Mouse (Mus musculus): ENCODE data around the gene Gm28051.

Gene Gm28051

DNA sequence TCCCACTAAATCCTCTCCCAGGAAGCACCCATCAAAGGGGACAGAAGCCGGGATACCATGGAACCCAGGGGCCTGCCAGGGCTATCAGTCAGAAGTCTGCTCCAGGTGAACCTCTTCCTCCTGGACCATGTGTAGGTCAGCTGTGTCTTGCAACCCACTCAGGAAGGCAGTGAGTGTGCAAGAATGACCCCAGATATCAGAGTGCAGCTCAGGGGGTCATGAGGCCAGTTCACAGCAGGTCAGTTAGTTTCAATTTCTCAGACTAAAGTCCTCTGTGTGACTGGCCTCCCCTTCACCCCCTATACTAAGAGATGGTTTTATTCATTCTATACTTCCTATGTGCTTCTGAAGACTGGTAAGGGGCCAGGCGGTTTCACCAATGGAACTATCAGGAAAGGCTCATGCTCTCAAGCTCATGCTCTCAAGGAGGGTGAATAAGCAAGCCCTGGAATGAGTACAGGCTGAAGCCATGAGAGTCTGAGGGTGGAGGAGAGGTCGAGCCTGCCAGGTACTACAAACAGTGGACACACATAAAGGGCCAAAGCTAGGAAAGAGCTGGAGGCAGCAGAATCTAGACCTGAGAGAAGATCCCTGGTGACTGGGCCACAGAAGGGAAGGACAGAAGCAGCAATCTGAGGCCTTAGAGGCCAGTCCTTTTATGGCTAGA is 72.7 kb downstream of the Gm28051 start:
- no peak for DNase-seq (ENCODE audit: low spot score in 2 of 2)

DNA sequence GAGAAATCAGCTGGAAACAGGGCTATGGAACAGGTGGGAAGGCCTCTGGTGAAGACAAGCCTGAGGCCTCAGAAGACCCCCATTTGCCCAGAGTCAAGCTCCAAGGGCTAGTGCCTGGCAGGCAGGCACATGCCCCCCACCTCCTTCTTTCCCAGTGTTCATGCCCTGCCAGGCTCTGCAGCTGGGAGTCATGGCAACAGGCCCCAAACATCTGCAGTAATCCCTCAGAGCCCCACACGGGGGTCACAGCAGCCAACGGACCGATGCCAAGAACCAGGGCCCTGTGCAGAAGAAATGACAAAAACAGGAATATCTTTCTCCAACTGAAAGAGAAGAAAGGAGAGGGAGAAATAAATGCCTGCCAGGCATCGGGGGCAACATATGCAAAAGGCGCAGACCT is 73.6 kb downstream of the Gm28051 start:
- no peak for DNase-seq (ENCODE audit: low spot score in 2 of 2)

- DNase-seq (ENCODE audit: low spot score in 2 of 2), result no peak
Measured at GRCm38 (mm10) chr12:102683438-102683837, 74.1 kb downstream of the Gm28051 start.

- DNase-seq (ENCODE audit: low spot score in 2 of 2), result no peak
Measured at GRCm38 (mm10) chr12:102682722-102683299, 74.8 kb downstream of the Gm28051 start.

GRCm38 (mm10) chr12:102682085-102682484 is 75.5 kb downstream of the Gm28051 start:
- no peak for DNase-seq (ENCODE audit: low spot score in 2 of 2)

- DNase-seq (ENCODE audit: low spot score in 2 of 2), result no peak
Measured at GRCm38 (mm10) chr12:102681590-102681989, 76.0 kb downstream of the Gm28051 start.

GRCm38 (mm10) chr12:102678820-102679219 is 78.7 kb downstream of the Gm28051 start:
- no peak for DNase-seq (ENCODE audit: low spot score in 2 of 2)

DNA sequence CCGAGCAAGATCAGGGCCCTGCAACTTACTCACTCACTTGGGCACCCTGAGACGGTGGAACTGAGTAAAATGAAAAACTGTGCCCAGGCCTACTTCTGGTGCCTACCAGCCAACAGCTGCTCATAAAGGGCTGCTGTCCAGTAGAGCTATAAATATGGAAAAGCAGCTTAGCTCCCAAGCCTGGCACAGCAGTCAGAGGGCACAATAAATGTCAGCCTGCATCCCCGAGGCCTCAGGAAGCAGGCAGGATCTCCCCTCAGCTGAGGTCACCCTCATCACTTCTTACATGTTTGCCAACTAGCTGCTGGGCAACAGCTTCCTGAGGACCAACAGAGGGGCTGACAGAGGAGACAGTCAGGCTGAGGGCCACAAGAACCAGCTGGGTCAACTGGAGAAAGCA is 80.5 kb downstream of the Gm28051 start:
- DNase-seq (ENCODE audit: low spot score in 2 of 2), result no peak

- DNase-seq (ENCODE audit: low spot score in 2 of 2), result no peak
Measured at GRCm38 (mm10) chr12:102674556-102674955, 83.0 kb downstream of the Gm28051 start.

DNA sequence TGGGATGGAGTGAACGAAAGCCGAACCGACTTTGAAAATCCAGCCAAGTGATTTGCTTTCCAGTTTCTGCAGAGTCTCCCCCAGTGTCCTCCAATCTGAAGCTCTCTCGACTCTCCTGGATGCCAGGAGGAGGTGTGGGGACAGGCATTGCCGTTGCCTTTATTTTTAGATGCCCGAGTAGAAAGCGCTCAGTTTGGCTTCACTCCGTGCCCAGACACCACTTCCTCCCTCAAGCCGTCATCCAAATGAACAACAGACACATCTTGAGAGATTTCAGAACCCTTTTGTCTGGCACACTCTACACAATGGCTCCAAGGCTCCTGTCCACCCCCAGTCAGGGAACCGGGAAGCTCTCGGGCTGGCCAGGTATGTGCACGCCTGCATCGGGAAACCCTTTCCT is 83.4 kb downstream of the Gm28051 start:
- DNase-seq (ENCODE audit: low spot score in 2 of 2), result no peak

DNA sequence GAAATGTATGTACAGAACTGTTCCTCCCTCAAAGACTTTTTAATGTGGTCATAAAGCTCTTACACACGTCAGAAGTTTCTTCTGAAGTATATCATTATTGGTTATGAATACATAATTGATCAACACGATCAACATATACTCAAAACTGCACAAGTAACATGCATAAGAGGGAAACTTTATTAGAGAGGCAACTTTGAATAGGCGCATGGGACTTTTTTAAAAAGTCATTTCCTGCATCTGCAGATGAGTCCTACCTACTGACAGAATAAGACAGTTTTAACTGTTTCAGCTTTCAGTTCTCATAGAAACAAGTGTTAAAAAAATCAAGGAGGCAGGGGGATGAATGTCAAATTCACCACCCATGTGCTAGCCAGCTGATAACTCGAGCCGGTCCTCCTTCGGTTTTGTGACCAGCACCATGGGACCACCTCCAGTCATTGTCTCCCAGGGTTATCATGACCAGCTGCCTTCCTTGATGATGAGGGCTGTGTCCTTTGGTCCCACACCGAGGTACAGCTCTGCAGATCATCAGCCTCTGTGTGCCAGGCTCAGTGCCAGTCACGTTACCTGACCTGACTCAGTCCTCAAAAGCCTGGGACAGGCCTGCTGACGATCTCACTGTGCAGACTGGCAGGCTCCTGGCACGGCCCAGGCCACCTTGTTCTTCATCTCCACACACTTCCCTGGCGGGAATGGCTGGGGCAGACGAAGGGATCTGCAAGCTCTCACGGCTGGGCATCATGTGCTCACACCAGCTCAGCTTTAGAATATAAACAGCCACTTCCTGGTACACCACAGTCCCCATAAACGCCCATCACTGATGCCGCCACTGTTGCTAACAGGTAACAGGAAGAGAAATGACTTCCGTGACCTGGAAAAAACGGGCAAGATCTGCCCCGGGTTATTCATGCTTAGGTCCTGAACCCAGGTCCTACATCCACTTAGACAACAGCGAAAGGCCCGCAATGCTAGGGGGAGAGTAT is 84.4 kb downstream of the Gm28051 start:
- DNase-seq (ENCODE audit: low spot score in 2 of 2), result no peak

DNA sequence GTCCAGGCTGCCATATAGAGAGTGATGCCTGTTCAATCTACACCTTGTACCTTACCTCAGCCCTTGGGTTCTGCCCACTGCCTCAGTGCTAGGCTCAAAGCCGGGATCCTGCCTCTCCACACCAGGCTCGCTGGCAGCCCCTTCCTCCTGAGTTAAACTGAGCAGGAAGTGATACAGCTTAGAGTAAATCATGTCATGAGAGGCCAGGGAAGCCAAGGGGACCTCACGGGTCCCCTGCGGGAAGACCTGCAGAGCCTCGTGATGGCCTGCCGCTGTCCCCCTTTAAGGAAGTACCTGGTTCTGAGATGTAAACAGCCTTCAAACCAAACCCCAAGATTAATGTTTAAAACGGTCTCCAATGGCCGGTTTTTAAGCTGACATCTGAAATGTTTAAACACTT is 85.4 kb downstream of the Gm28051 start:
- no peak for DNase-seq (ENCODE audit: low spot score in 2 of 2)

- DNase-seq (ENCODE audit: low spot score in 2 of 2), result no peak
Measured at GRCm38 (mm10) chr12:102670848-102671247, 86.7 kb downstream of the Gm28051 start.

Measured in frontal cortex, postnatal 14 days (tissue).